Mouse (Mus musculus): ENCODE results near the gene Fbxw21. TPM values are rescaled to one million over a fixed set of nuclear protein-coding genes. Genes with fewer than 3 reads are reported as not detected.

Fbxw21 gene
- polyA plus RNA-seq, 1 experiment, result not detected

DNA sequence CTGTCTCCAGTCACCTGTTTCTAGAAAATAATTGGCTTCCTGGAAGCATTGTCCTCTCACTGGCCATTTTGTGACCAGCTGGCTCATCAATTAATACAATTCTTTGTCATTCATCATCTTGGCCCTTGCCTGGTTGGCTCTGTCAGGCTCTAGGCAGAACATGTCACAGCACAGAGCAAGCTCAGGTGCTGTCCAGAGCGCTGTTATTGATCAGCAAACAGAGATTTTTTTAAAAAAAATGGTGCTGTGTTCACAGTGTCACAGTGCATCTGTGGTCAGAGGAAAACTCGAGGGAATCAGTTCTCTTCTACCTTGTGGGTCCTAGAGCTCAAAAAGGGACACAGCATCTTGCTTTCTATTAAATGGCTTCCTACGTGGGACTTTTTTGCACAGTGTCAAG, 36.4 kb downstream of the Fbxw21 start:
- H3ac ChIP-seq (ENCODE audit: control insufficient read depth, insufficient read length, low read depth), result no peak overlapping the region
- no peak for TF ChIP-seq USF1 (IDR thresholded peaks at IDR 0.05; ENCODE audit: low read depth)
- TF ChIP-seq MYOD1 (IDR thresholded peaks at IDR 0.05; ENCODE audit: control insufficient read depth, insufficient read length, low read depth), result no peak
- no peak for TF ChIP-seq CEBPB (IDR thresholded peaks at IDR 0.05; ENCODE audit: low read depth)
- TF ChIP-seq MYOG (IDR thresholded peaks at IDR 0.05; ENCODE audit: control insufficient read depth, extremely low read depth, insufficient read length), result no peak
- TF ChIP-seq CTCF (IDR thresholded peaks at IDR 0.05; ENCODE audit: control insufficient read depth, insufficient read depth, insufficient read length), result no peak
- no peak for TF ChIP-seq FOSL1 (IDR thresholded peaks at IDR 0.05; ENCODE audit: insufficient read depth, low read length, poor library complexity, severe bottlenecking)
- no peak for TF ChIP-seq MAX (IDR thresholded peaks at IDR 0.05)
- H3K27me3 ChIP-seq (ENCODE audit: control insufficient read depth, insufficient read depth, insufficient read length), result peaks cover 3% of the 10 kb centered on the region
- no peaks in the 10 kb centered on the region for H3K79me3 ChIP-seq (ENCODE audit: low read depth)
- H3K36me3 ChIP-seq (ENCODE audit: control insufficient read depth, insufficient read depth), result no peaks in the 10 kb centered on the region
- no peaks in the 10 kb centered on the region for H3K79me2 ChIP-seq (ENCODE audit: control insufficient read depth, insufficient read depth)
- H3K4me3 ChIP-seq (ENCODE audit: insufficient read depth, poor library complexity, severe bottlenecking), result no peak overlapping the region

DNA sequence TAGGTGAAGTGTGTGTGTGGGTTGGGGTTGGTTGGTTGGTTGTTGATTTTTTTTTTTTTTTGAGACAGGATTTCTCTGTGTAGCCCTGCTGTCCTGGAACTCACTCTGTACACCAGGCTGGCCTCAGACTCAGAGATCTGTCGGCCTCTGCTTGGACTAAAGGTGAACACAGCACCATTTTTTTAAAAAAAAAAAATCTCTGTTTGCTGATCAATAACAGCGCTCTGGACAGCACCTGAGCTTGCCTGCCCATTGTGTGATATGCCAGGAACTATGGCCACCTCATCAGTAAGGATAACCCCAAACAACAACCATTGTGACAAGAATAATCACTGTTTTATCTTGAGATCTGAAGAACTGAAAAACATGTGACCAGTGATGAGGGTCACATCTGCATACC, 36.8 kb downstream of the Fbxw21 start:
- Histone ChIP-seq H3K4me3 (ENCODE audit: insufficient read depth, poor library complexity, severe bottlenecking) (no peak overlapping the region), H3K27me3 (ENCODE audit: control insufficient read depth, insufficient read depth, insufficient read length) (peaks cover 3% of the 10 kb centered on the region), H3K79me3 (ENCODE audit: low read depth) (no peaks in the 10 kb centered on the region), H3K79me2 (ENCODE audit: control insufficient read depth, insufficient read depth) (no peaks in the 10 kb centered on the region), H3ac (ENCODE audit: control insufficient read depth, insufficient read length, low read depth) (no peak overlapping the region), H3K36me3 (ENCODE audit: control insufficient read depth, insufficient read depth) (no peaks in the 10 kb centered on the region)
- no peak for TF ChIP-seq FOSL1 (IDR thresholded peaks at IDR 0.05; ENCODE audit: insufficient read depth, low read length, poor library complexity, severe bottlenecking)
- TF ChIP-seq CTCF (IDR thresholded peaks at IDR 0.05; ENCODE audit: control insufficient read depth, insufficient read depth, insufficient read length), result no peak
- no peak for TF ChIP-seq CEBPB (IDR thresholded peaks at IDR 0.05; ENCODE audit: low read depth)
- TF ChIP-seq MYOD1 (IDR thresholded peaks at IDR 0.05; ENCODE audit: control insufficient read depth, insufficient read length, low read depth), result no peak
- no peak for TF ChIP-seq MYOG (IDR thresholded peaks at IDR 0.05; ENCODE audit: control insufficient read depth, extremely low read depth, insufficient read length)
- no peak for TF ChIP-seq MAX (IDR thresholded peaks at IDR 0.05)
- TF ChIP-seq USF1 (IDR thresholded peaks at IDR 0.05; ENCODE audit: low read depth), result no peak

DNA sequence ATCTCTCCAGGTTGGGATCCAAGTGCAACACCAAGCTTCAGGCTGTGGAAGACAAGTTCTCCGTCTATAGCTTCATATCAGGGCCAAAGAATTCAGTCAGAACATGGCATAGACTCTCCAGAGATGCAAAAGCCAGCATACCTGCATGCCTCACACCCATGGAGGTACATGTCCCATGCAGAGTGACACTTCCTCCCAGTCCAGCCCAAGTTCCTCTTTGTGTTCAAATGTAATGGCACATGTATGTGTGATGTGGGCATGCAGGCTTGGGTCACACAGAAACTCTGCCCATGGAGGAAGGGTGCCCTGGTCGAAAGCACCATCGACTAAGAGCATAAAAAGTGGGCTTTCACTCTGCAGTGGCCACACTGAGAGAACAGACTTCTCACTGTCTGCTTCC, 37.7 kb downstream of the Fbxw21 start:
- H3K4me3 ChIP-seq (ENCODE audit: insufficient read depth, poor library complexity, severe bottlenecking), result no peak overlapping the region
- no peak overlapping the region for H3ac ChIP-seq (ENCODE audit: control insufficient read depth, insufficient read length, low read depth)
- no peaks in the 10 kb centered on the region for H3K79me2 ChIP-seq (ENCODE audit: control insufficient read depth, insufficient read depth)
- H3K27me3 ChIP-seq (ENCODE audit: control insufficient read depth, insufficient read depth, insufficient read length), result no peaks in the 10 kb centered on the region
- H3K36me3 ChIP-seq (ENCODE audit: control insufficient read depth, insufficient read depth), result no peaks in the 10 kb centered on the region
- no peaks in the 10 kb centered on the region for H3K79me3 ChIP-seq (ENCODE audit: low read depth)
- no peak for TF ChIP-seq MAX (IDR thresholded peaks at IDR 0.05)
- no peak for TF ChIP-seq CTCF (IDR thresholded peaks at IDR 0.05; ENCODE audit: control insufficient read depth, insufficient read depth, insufficient read length)
- TF ChIP-seq MYOD1 (IDR thresholded peaks at IDR 0.05; ENCODE audit: control insufficient read depth, insufficient read length, low read depth), result no peak
- TF ChIP-seq FOSL1 (IDR thresholded peaks at IDR 0.05; ENCODE audit: insufficient read depth, low read length, poor library complexity, severe bottlenecking), result no peak
- no peak for TF ChIP-seq USF1 (IDR thresholded peaks at IDR 0.05; ENCODE audit: low read depth)
- TF ChIP-seq CEBPB (IDR thresholded peaks at IDR 0.05; ENCODE audit: low read depth), result no peak
- no peak for TF ChIP-seq MYOG (IDR thresholded peaks at IDR 0.05; ENCODE audit: control insufficient read depth, extremely low read depth, insufficient read length)

DNA sequence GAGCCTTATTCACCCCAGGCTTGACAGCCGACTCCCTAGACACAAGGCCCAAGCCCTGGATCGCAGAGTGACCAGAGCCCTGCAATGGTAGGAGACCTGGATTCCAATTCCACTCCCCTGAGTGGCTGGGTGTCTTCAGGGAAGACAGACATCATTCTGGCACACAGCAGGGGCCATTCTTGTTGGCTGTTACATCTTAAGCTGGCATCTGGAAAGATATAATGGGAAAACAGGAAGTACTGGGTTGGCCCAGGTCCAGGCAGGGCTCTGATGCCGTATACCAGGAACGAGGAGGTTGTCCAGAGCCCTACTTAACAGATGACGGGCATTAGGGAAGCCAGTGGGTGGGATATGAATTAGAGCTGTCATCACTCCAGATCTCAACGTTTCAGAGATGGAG, 38.6 kb downstream of the Fbxw21 start:
- Histone ChIP-seq H3K27me3 (ENCODE audit: control insufficient read depth, insufficient read depth, insufficient read length) (no peaks in the 10 kb centered on the region), H3K36me3 (ENCODE audit: control insufficient read depth, insufficient read depth) (no peaks in the 10 kb centered on the region), H3K4me3 (ENCODE audit: insufficient read depth, poor library complexity, severe bottlenecking) (no peak overlapping the region), H3K79me2 (ENCODE audit: control insufficient read depth, insufficient read depth) (no peaks in the 10 kb centered on the region), H3ac (ENCODE audit: control insufficient read depth, insufficient read length, low read depth) (no peak overlapping the region), H3K79me3 (ENCODE audit: low read depth) (no peaks in the 10 kb centered on the region)
- TF ChIP-seq FOSL1 (IDR thresholded peaks at IDR 0.05; ENCODE audit: insufficient read depth, low read length, poor library complexity, severe bottlenecking), result no peak
- no peak for TF ChIP-seq USF1 (IDR thresholded peaks at IDR 0.05; ENCODE audit: low read depth)
- no peak for TF ChIP-seq MYOG (IDR thresholded peaks at IDR 0.05; ENCODE audit: control insufficient read depth, extremely low read depth, insufficient read length)
- TF ChIP-seq MYOD1 (IDR thresholded peaks at IDR 0.05; ENCODE audit: control insufficient read depth, insufficient read length, low read depth), result no peak
- no peak for TF ChIP-seq CEBPB (IDR thresholded peaks at IDR 0.05; ENCODE audit: low read depth)
- no peak for TF ChIP-seq CTCF (IDR thresholded peaks at IDR 0.05; ENCODE audit: control insufficient read depth, insufficient read depth, insufficient read length)
- TF ChIP-seq MAX (IDR thresholded peaks at IDR 0.05), result no peak

DNA sequence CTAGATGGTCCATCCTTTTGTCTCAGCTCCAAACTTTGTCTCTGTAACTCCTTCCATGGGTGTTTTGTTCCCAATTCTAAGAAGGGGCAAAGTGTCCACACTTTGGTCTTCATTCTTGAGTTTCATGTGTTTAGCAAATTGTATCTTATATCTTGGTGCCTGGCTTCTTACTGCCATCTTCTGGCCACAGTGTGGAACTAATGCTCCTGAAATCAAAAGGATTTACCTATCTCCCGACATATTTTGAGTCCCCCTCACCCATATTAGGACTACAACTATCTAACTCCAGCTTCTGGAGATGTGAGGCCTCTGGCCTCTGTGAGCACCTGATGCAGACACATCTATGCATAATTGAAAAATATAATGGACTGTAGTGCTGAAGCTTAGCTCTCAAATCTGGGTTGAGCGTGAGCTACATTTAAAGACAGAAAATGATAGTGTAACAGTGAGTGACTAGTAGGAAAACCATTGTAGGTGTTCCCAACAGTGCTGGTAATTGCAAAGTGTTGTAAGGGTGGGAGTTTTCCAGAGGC, 39.2 kb downstream of the Fbxw21 start:
- H3K4me3 ChIP-seq (ENCODE audit: insufficient read depth, poor library complexity, severe bottlenecking), result no peak overlapping the region
- H3K36me3 ChIP-seq (ENCODE audit: control insufficient read depth, insufficient read depth), result no peaks in the 10 kb centered on the region
- no peaks in the 10 kb centered on the region for H3K79me2 ChIP-seq (ENCODE audit: control insufficient read depth, insufficient read depth)
- TF ChIP-seq CTCF (IDR thresholded peaks at IDR 0.05; ENCODE audit: control insufficient read depth, insufficient read depth, insufficient read length), result no peak
- TF ChIP-seq FOSL1 (IDR thresholded peaks at IDR 0.05; ENCODE audit: insufficient read depth, low read length, poor library complexity, severe bottlenecking), result no peak
- TF ChIP-seq CEBPB (IDR thresholded peaks at IDR 0.05; ENCODE audit: low read depth), result no peak
- no peak for TF ChIP-seq MAX (IDR thresholded peaks at IDR 0.05)
- TF ChIP-seq MYOD1 (IDR thresholded peaks at IDR 0.05; ENCODE audit: control insufficient read depth, insufficient read length, low read depth), result no peak
- no peak for TF ChIP-seq USF1 (IDR thresholded peaks at IDR 0.05; ENCODE audit: low read depth)
- TF ChIP-seq MYOG (IDR thresholded peaks at IDR 0.05; ENCODE audit: control insufficient read depth, extremely low read depth, insufficient read length), result no peak
- H3ac ChIP-seq (ENCODE audit: control insufficient read depth, insufficient read length, low read depth), result no peak overlapping the region
- H3K79me3 ChIP-seq (ENCODE audit: low read depth), result no peaks in the 10 kb centered on the region
- no peaks in the 10 kb centered on the region for H3K27me3 ChIP-seq (ENCODE audit: control insufficient read depth, insufficient read depth, insufficient read length)

All from C2C12 (cell line).